In genomic region chr3:87763683-87764289, GRCm38 (mm10) we compare ENCODE assay signal across 8 mouse cellular contexts. TPM values are rescaled to one million over a fixed set of nuclear protein-coding genes. Genes with fewer than 3 reads are reported as not detected.
DNase-seq lines count a peak whose midpoint lies in the region; ATAC-seq lines count a peak whose summit lies in the region.

No protein-coding gene starts in this region.

- H3K27ac ChIP-seq in neural tube, embryonic 11.5 days (ENCODE audit: low read depth, low read length): 0 out of 2 replicates have a peak overlapping the region, but pooled peaks have one; percentile 20
- peak overlapping the region; percentile 80 for H3K27ac ChIP-seq in liver, embryonic 11.5 days (ENCODE audit: low read depth, low read length)

- no peak overlapping the region; the same call in 1 of the 2 replicates for H3K4me2 ChIP-seq in neural tube, embryonic 11.5 days (ENCODE audit: low read depth)
- H3K4me2 ChIP-seq in liver, embryonic 11.5 days: peak overlapping the region; percentile 51

- no peaks in the 10 kb centered on the region for H3K36me3 ChIP-seq in neural tube, embryonic 11.5 days (ENCODE audit: control insufficient read depth, insufficient read depth, low read length)
- H3K36me3 ChIP-seq in liver, embryonic 11.5 days (ENCODE audit: control insufficient read depth, insufficient read depth, low read length): no peaks in the 10 kb centered on the region

- no peak for ATAC-seq in neural tube, embryonic 11.5 days (ENCODE audit: insufficient read depth, low FRiP score, low TSS enrichment)
- ATAC-seq in liver, embryonic 11.5 days (replicated peaks; ENCODE audit: low FRiP score): no peak
- ATAC-seq in megakaryocyte progenitor cell, adult 5-6 weeks (replicated peaks; ENCODE audit: poor library complexity): no peak

- peaks cover 5% of the 10 kb centered on the region for H3K4me1 ChIP-seq in neural tube, embryonic 11.5 days (ENCODE audit: control insufficient read depth, insufficient read depth, low read length)
- peaks cover 44% of the 10 kb centered on the region for H3K4me1 ChIP-seq in liver, embryonic 11.5 days (replicated peaks; ENCODE audit: control insufficient read depth, insufficient read depth, low read length)

- peak overlapping the region; percentile 7 for H3K9ac ChIP-seq in neural tube, embryonic 11.5 days (ENCODE audit: low read length)
- H3K9ac ChIP-seq in liver, embryonic 11.5 days (ENCODE audit: low read depth, low read length): 0 out of 2 replicates have a peak overlapping the region, but pooled peaks have one; percentile 22

- peak; percentile 52 for DNase-seq in neural tube, embryonic 11.5 days (ENCODE audit: low spot score)
- no peak for DNase-seq in neural tube, embryonic 10.5 days (ENCODE audit: extremely low spot score, low spot score)
- DNase-seq in forelimb bud, embryonic 11.5 days (ENCODE audit: low read depth, low spot score): peak; percentile 49
- peak; percentile 75 for DNase-seq in heart, postnatal 25 days (ENCODE audit: low spot score)
- DNase-seq in kidney, postnatal 4 days: peak; percentile 89 to 94
- peak; percentile 51 for DNase-seq in liver, embryonic 11.5 days (ENCODE audit: low spot score)
- peak; percentile 75 for DNase-seq in ovary, postnatal 10 days (ENCODE audit: low spot score)

- intact Hi-C loops in heart, postnatal 25 days (cut with DNase I): loop anchor here (10.0 kb wide), 1 partner anchor 221 kb away; no protein-coding TSS in a partner anchor

- H3K4me3 ChIP-seq in neural tube, embryonic 11.5 days (ENCODE audit: low read depth, low read length): no peak overlapping the region
- peak overlapping the region; percentile 19; the same call in 1 of the 2 replicates for H3K4me3 ChIP-seq in liver, embryonic 11.5 days (ENCODE audit: low read depth, low read length)

- 21% methylated on average over 15 of the region's 15 CpGs for WGBS in neural tube, embryonic 11.5 days
- 20% methylated on average over 15 of the region's 15 CpGs for WGBS in liver, embryonic 11.5 days

- H3K27me3 ChIP-seq in neural tube, embryonic 11.5 days (ENCODE audit: control insufficient read depth, insufficient read depth, low read length): no peaks in the 10 kb centered on the region; the same call in none of the 2 replicates
- H3K27me3 ChIP-seq in liver, embryonic 11.5 days (replicated peaks; ENCODE audit: control insufficient read depth, insufficient read depth, low read length): no peaks in the 10 kb centered on the region; the same call in none of the 2 replicates

- H3K9me3 ChIP-seq in neural tube, embryonic 11.5 days (ENCODE audit: control insufficient read depth, low read length): no peaks in the 10 kb centered on the region
- H3K9me3 ChIP-seq in liver, embryonic 11.5 days (ENCODE audit: control insufficient read depth, low read length): no peaks in the 10 kb centered on the region

RNA-seq across cellular contexts. Expression of gene Lrrc71, which starts 15.4 kb away (rescaled TPM):
- 0.24 and 0.31 TPM in 2 replicates for polyA plus RNA-seq in neural tube, embryonic 11.5 days (2014; fragmentation: Nextera tagmentation; extraction: Ambion mirVana)
- under 1 TPM; 0.16 to 0.17 TPM for total RNA-seq in heart, postnatal 25 days (2021)
- polyA plus RNA-seq in liver, embryonic 11.5 days (2014; fragmentation: Nextera tagmentation; extraction: Ambion mirVana): 0.23 TPM in 1 of 2 replicates, not detected in the other
- not detected in 2 replicates for total RNA-seq in megakaryocyte progenitor cell, adult 5-6 weeks (2015)
- total RNA-seq in megakaryocyte progenitor cell, adult 5-6 weeks (2017): 0.03 TPM in 1 of 2 replicates, not detected in the other

RNA-seq across cellular contexts. Expression of gene Ntrk1, which starts 31.2 kb away (rescaled TPM):
- polyA plus RNA-seq in neural tube, embryonic 11.5 days (2014; fragmentation: Nextera tagmentation; extraction: Ambion mirVana): 18.3 and 20.4 TPM in 2 replicates
- under 1 TPM; 0.17 to 0.18 TPM for total RNA-seq in heart, postnatal 25 days (2021)
- 0.62 and 1.1 TPM in 2 replicates for polyA plus RNA-seq in liver, embryonic 11.5 days (2014; fragmentation: Nextera tagmentation; extraction: Ambion mirVana)
- not detected in 2 replicates for total RNA-seq in megakaryocyte progenitor cell, adult 5-6 weeks (2015)
- total RNA-seq in megakaryocyte progenitor cell, adult 5-6 weeks (2017): not detected in 2 replicates

RNA-seq across cellular contexts. Expression of gene Insrr, which starts 33.0 kb away (rescaled TPM):
- polyA plus RNA-seq in neural tube, embryonic 11.5 days (2014; fragmentation: Nextera tagmentation; extraction: Ambion mirVana): 0.45 and 0.87 TPM in 2 replicates
- total RNA-seq in heart, postnatal 25 days (2021): under 1 TPM in 1 of 2 experiments, not detected in 1; 0.08 TPM
- polyA plus RNA-seq in liver, embryonic 11.5 days (2014; fragmentation: Nextera tagmentation; extraction: Ambion mirVana): 0.05 and 0.06 TPM in 2 replicates
- total RNA-seq in megakaryocyte progenitor cell, adult 5-6 weeks (2015): 0.05 TPM in 1 of 2 replicates, not detected in the other
- not detected in 2 replicates for total RNA-seq in megakaryocyte progenitor cell, adult 5-6 weeks (2017)
